Mouse (Mus musculus): ENCODE measurements at regions not wholly inside any gene's neighbourhood (a gene's known extent, or its start where the extent isn't known, plus 50 kb on each side); places are given as distances from the start of the nearest gene placed in this dataset.
"Not testable (repeated sequence)": the region's sequence is repeated elsewhere in the genome, so short reads cannot be mapped to it uniquely, and the experiment has no call there.

GRCm38 (mm10) chr13:57061656-57062055 is 165.9 kb upstream of the Trpc7 start:
- H3K27ac ChIP-seq: no peak overlapping the region
- no peaks in the 10 kb centered on the region for H3K36me3 ChIP-seq (replicated peaks)
- H3K4me2 ChIP-seq: no peak overlapping the region
- H3K9ac ChIP-seq: no peak overlapping the region
- H3K27me3 ChIP-seq: no peaks in the 10 kb centered on the region
- H3K9me3 ChIP-seq: no peaks in the 10 kb centered on the region
- ATAC-seq (ENCODE audit: low FRiP score): no peak
- H3K4me3 ChIP-seq (replicated peaks): no peak overlapping the region
- 74% methylated on average over 9 of the region's 9 CpGs for WGBS
- H3K4me1 ChIP-seq: peaks cover 10% of the 10 kb centered on the region

- H3K27me3 ChIP-seq: no peaks in the 10 kb centered on the region
- no peak for ATAC-seq (ENCODE audit: low FRiP score)
- WGBS: 65% methylated on average over 7 of the region's 7 CpGs
- H3K4me2 ChIP-seq: no peak overlapping the region
- H3K4me3 ChIP-seq (replicated peaks): no peak overlapping the region
- H3K36me3 ChIP-seq (replicated peaks): no peaks in the 10 kb centered on the region
- no peak overlapping the region for H3K9ac ChIP-seq
- peaks cover 11% of the 10 kb centered on the region for H3K4me1 ChIP-seq
- H3K27ac ChIP-seq: no peak overlapping the region
- no peaks in the 10 kb centered on the region for H3K9me3 ChIP-seq
Measured at GRCm38 (mm10) chr13:57061074-57061473, 165.3 kb upstream of the Trpc7 start.

GRCm38 (mm10) chr13:57056786-57057185 is 161.0 kb upstream of the Trpc7 start:
- no peak for ATAC-seq (ENCODE audit: low FRiP score)
- Histone ChIP-seq H3K36me3 (replicated peaks) (no peaks in the 10 kb centered on the region), H3K4me1 (peaks cover 23% of the 10 kb centered on the region), H3K9ac (no peak overlapping the region), H3K4me3 (replicated peaks) (no peak overlapping the region), H3K9me3 (no peaks in the 10 kb centered on the region), H3K27me3 (no peaks in the 10 kb centered on the region), H3K27ac (peak overlapping the region; percentile 10; the same call in 1 of the 2 replicates), H3K4me2 (no peak overlapping the region)
- WGBS: 61% methylated on average over 15 of the region's 15 CpGs

- Histone ChIP-seq H3K9me3 (no peaks in the 10 kb centered on the region), H3K4me3 (replicated peaks) (no peak overlapping the region), H3K27me3 (no peaks in the 10 kb centered on the region), H3K9ac (no peak overlapping the region), H3K4me2 (no peak overlapping the region), H3K36me3 (replicated peaks) (no peaks in the 10 kb centered on the region), H3K4me1 (peaks cover 16% of the 10 kb centered on the region), H3K27ac (peak overlapping the region; percentile 14; the same call in 1 of the 2 replicates)
- ATAC-seq (ENCODE audit: low FRiP score): no peak
- WGBS: 54% methylated on average over 12 of the region's 12 CpGs
Measured at GRCm38 (mm10) chr13:57055409-57056195, 159.8 kb upstream of the Trpc7 start.

GRCm38 (mm10) chr13:57053361-57053760 is 157.6 kb upstream of the Trpc7 start:
- 82% methylated on average over 4 of the region's 4 CpGs for WGBS
- no peak overlapping the region for H3K9ac ChIP-seq
- H3K4me2 ChIP-seq: no peak overlapping the region
- H3K9me3 ChIP-seq: no peaks in the 10 kb centered on the region
- H3K36me3 ChIP-seq (replicated peaks): no peaks in the 10 kb centered on the region
- H3K27me3 ChIP-seq: no peaks in the 10 kb centered on the region
- no peak for ATAC-seq (ENCODE audit: low FRiP score)
- no peak overlapping the region for H3K4me3 ChIP-seq (replicated peaks)
- no peak overlapping the region for H3K27ac ChIP-seq
- peaks cover 16% of the 10 kb centered on the region for H3K4me1 ChIP-seq

- H3K27ac ChIP-seq; H3K9ac ChIP-seq; H3K4me3 ChIP-seq (replicated peaks); H3K36me3 ChIP-seq (replicated peaks); ATAC-seq (ENCODE audit: low FRiP score); H3K9me3 ChIP-seq; H3K4me1 ChIP-seq; H3K27me3 ChIP-seq; H3K4me2 ChIP-seq: not testable (repeated sequence)
- 23% methylated on average over 9 of the region's 9 CpGs for WGBS
Measured at GRCm38 (mm10) chr13:57046130-57046529, 150.3 kb upstream of the Trpc7 start.

- H3K4me3 ChIP-seq (replicated peaks): no peak overlapping the region
- no peaks in the 10 kb centered on the region for H3K4me1 ChIP-seq
- H3K9ac ChIP-seq: no peak overlapping the region
- no peaks in the 10 kb centered on the region for H3K27me3 ChIP-seq
- H3K4me2 ChIP-seq: no peak overlapping the region
- no peaks in the 10 kb centered on the region for H3K36me3 ChIP-seq (replicated peaks)
- WGBS: 93% methylated on average over 8 of the region's 8 CpGs
- no peak overlapping the region for H3K27ac ChIP-seq
- no peak for ATAC-seq (ENCODE audit: low FRiP score)
- no peaks in the 10 kb centered on the region for H3K9me3 ChIP-seq
Measured at GRCm38 (mm10) chr13:57044455-57044854, 148.7 kb upstream of the Trpc7 start.

GRCm38 (mm10) chr13:57043316-57043974 is 147.7 kb upstream of the Trpc7 start:
- H3K36me3 ChIP-seq (replicated peaks): no peaks in the 10 kb centered on the region
- no peak overlapping the region for H3K9ac ChIP-seq
- H3K4me1 ChIP-seq: no peaks in the 10 kb centered on the region
- H3K4me2 ChIP-seq: no peak overlapping the region
- no peak overlapping the region for H3K4me3 ChIP-seq (replicated peaks)
- H3K27me3 ChIP-seq: no peaks in the 10 kb centered on the region
- H3K9me3 ChIP-seq: no peaks in the 10 kb centered on the region
- WGBS: 90% methylated on average over 15 of the region's 15 CpGs
- no peak overlapping the region for H3K27ac ChIP-seq
- ATAC-seq (ENCODE audit: low FRiP score): no peak

GRCm38 (mm10) chr13:57042514-57042913 is 146.7 kb upstream of the Trpc7 start:
- H3K4me2 ChIP-seq: no peak overlapping the region
- H3K27ac ChIP-seq: no peak overlapping the region
- H3K9ac ChIP-seq: no peak overlapping the region
- H3K4me3 ChIP-seq (replicated peaks): no peak overlapping the region
- no peak for ATAC-seq (ENCODE audit: low FRiP score)
- 68% methylated on average over 5 of the region's 5 CpGs for WGBS
- no peaks in the 10 kb centered on the region for H3K27me3 ChIP-seq
- no peaks in the 10 kb centered on the region for H3K4me1 ChIP-seq
- no peaks in the 10 kb centered on the region for H3K36me3 ChIP-seq (replicated peaks)
- no peaks in the 10 kb centered on the region for H3K9me3 ChIP-seq

GRCm38 (mm10) chr13:57032871-57033270 is 137.1 kb upstream of the Trpc7 start:
- Histone ChIP-seq H3K4me1 (no peaks in the 10 kb centered on the region), H3K27me3 (no peaks in the 10 kb centered on the region), H3K9me3 (no peaks in the 10 kb centered on the region), H3K36me3 (replicated peaks) (no peaks in the 10 kb centered on the region), H3K4me3 (replicated peaks) (no peak overlapping the region), H3K9ac (no peak overlapping the region), H3K4me2 (no peak overlapping the region), H3K27ac (no peak overlapping the region)
- no peak for ATAC-seq (ENCODE audit: low FRiP score)
- WGBS: 65% methylated on average over 4 of the region's 4 CpGs

GRCm38 (mm10) chr13:57017553-57018341 is 122.0 kb upstream of the Trpc7 start:
- Histone ChIP-seq H3K9ac (no peak overlapping the region), H3K36me3 (replicated peaks) (no peaks in the 10 kb centered on the region), H3K4me2 (no peak overlapping the region), H3K27me3 (no peaks in the 10 kb centered on the region), H3K27ac (no peak overlapping the region), H3K4me1 (0 out of 2 replicates have a peak, but pooled peaks cover 6% of the 10 kb centered on the region), H3K4me3 (replicated peaks) (no peak overlapping the region), H3K9me3 (no peaks in the 10 kb centered on the region)
- no peak for ATAC-seq (ENCODE audit: low FRiP score)
- 73% methylated on average over 11 of the region's 11 CpGs for WGBS

GRCm38 (mm10) chr13:57016465-57017272 is 120.9 kb upstream of the Trpc7 start:
- H3K4me3 ChIP-seq (replicated peaks): no peak overlapping the region
- no peaks in the 10 kb centered on the region for H3K36me3 ChIP-seq (replicated peaks)
- H3K27me3 ChIP-seq: no peaks in the 10 kb centered on the region
- WGBS: 61% methylated on average over 13 of the region's 13 CpGs
- H3K4me1 ChIP-seq: 0 out of 2 replicates have a peak, but pooled peaks cover 6% of the 10 kb centered on the region
- no peak overlapping the region for H3K27ac ChIP-seq
- no peak for ATAC-seq (ENCODE audit: low FRiP score)
- no peak overlapping the region for H3K4me2 ChIP-seq
- no peaks in the 10 kb centered on the region for H3K9me3 ChIP-seq
- H3K9ac ChIP-seq: no peak overlapping the region
